Mouse (Mus musculus) retina, adult 2 months (tissue): ENCODE data around the gene Cd247.

ENCODE experiments used
- DNase-seq: peaks from one replicate; pipeline ENCODE4 v3.0.0-alpha.2; 2012; ENCODE audit warnings: low read depth, low spot score

Gene Cd247

DNA sequence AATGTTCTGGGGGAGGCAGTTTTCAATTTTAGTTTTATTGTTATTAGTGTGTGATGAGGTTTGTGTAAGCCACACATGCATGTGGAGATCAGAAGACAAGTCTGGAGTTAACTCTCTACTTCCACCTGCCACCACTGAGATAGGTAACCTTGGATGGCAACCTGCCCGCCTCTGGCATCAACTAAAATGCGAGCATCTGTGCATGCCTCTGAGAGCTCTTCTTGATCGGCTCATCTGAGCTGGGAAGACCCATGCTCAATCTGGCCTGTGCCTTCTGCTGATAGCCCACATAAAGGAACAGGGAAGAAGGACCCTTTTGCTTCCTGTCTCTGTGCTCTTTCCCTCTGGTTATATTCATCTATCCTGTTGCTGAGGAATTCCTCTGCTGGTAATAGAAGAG, 121.0 kb downstream of the Cd247 start:
- no peak for DNase-seq

GRCm38 (mm10) chr1:165913720-165914415, 125.4 kb downstream of the Cd247 start:
- DNase-seq = no peak

- DNase-seq = no peak
These were observed 125.9 kb downstream of the Cd247 start for GRCm38 (mm10) chr1:165914416-165914801.

- DNase-seq = no peak
These were observed 132.5 kb downstream of the Cd247 start for GRCm38 (mm10) chr1:165921026-165921425.

DNA sequence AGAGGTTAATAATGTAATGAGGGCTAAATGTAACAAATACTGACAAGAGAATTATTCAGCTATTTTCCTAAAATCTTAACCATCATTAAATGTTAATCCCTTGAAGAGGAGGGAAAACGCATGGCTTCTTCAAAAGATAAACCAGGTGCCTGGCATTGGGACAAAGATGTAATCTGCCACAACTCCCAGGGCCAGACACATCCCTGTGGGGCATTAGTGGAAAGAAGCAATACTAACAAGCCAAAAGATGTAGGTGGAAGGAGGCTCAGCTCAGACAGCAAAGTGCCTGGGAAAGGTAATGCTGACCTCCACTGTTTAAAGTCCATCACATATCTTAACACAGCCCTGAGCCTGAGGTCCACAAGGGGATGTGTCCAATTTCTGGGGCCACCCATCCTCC, 134.0 kb downstream of the Cd247 start:
- no peak for DNase-seq

GRCm38 (mm10) chr1:165925207-165925606, 136.7 kb downstream of the Cd247 start:
- DNase-seq = no peak
